Mouse (Mus musculus) neural tube, embryonic 15.5 days (tissue): ENCODE data around the gene Scn2a. TPM values are rescaled to one million over a fixed set of nuclear protein-coding genes. Genes with fewer than 3 reads are reported as not detected.

ENCODE experiments used
- polyA plus RNA-seq: library from polyadenylated mRNA; unstranded; fragments of >200 nt; fragmentation: Nextera tagmentation; extraction: Ambion mirVana; gene quantifications from 2 replicates; pipeline ENCODE4 v1.2.1, GENCODE M21; 2015

Scn2a gene
- polyA plus RNA-seq, 1 experiment from 2014 or later = 50.3 TPM

Other genes starting within 250 kb of the Scn2a start
- gene Scn3a, start 53.1 kb upstream of the Scn2a start, polyA plus RNA-seq = 35.2 and 42.8 TPM in 2 replicates
- gene Csrnp3, start 225.0 kb downstream of the Scn2a start, polyA plus RNA-seq = 37.6 and 49.3 TPM in 2 replicates